Mouse (Mus musculus) gonadal fat pad, adult 2 months (tissue): ENCODE measurements around the gene Nkain4. TPM values are rescaled to one million over a fixed set of nuclear protein-coding genes. Genes with fewer than 3 reads are reported as not detected.

Source experiments
- DNase-seq: peaks from one replicate; pipeline ENCODE4 v3.0.0-alpha.2; 2012; ENCODE audit warnings: low read depth
- polyA plus RNA-seq: library from polyadenylated mRNA; depleted of rRNA; stranded (reverse); fragments of >200 nt; gene quantifications from 2 replicates; pipeline ENCODE4 v1.2.3, GENCODE M21; 2012; rRNA removed

The Nkain4 gene
- 28.8 and 29.0 TPM in 2 replicates for polyA plus RNA-seq

- DNase-seq, result no peak
These were observed at the start of gene Nkain4 for GRCm38 (mm10) chr2:180954061-180955047. Gene Nkain4 (minus strand): TSS chr2:180954699.

GRCm38 (mm10) chr2:180996905-180997304, 42.4 kb upstream of the Nkain4 start:
- no peak for DNase-seq

- no peak for DNase-seq
These were observed 41.9 kb upstream of the Nkain4 start for GRCm38 (mm10) chr2:180996436-180996835.

- DNase-seq, result no peak
These were observed 41.0 kb upstream of the Nkain4 start for GRCm38 (mm10) chr2:180995457-180995856.

- DNase-seq, result no peak
These were observed 39.9 kb upstream of the Nkain4 start for GRCm38 (mm10) chr2:180994360-180994759.

GRCm38 (mm10) chr2:180990347-180990746, 35.8 kb upstream of the Nkain4 start:
- no peak for DNase-seq

- DNase-seq, result no peak
These were observed 34.4 kb upstream of the Nkain4 start for GRCm38 (mm10) chr2:180988948-180989347.

- no peak for DNase-seq
These were observed 33.9 kb upstream of the Nkain4 start for GRCm38 (mm10) chr2:180988347-180988913.

GRCm38 (mm10) chr2:180987432-180988030, 33.0 kb upstream of the Nkain4 start:
- no peak for DNase-seq

- DNase-seq, result no peak
These were observed 32.5 kb upstream of the Nkain4 start for GRCm38 (mm10) chr2:180987001-180987400.

- no peak for DNase-seq
These were observed 31.9 kb upstream of the Nkain4 start, which contains the start of gene Col20a1 for GRCm38 (mm10) chr2:180986449-180986848. Gene Col20a1 (plus strand): TSS chr2:180986535.

- no peak for DNase-seq
These were observed 31.1 kb upstream of the Nkain4 start for GRCm38 (mm10) chr2:180985635-180986034.

GRCm38 (mm10) chr2:180981133-180981532, 26.6 kb upstream of the Nkain4 start:
- no peak for DNase-seq

- peak; percentile 49 for DNase-seq
These were observed 12.7 kb upstream of the Nkain4 start, which contains the start of gene Arfgap1 for GRCm38 (mm10) chr2:180967010-180967763. Gene Arfgap1 (plus strand): TSS chr2:180967225.

- DNase-seq, result no peak
These were observed 11.8 kb upstream of the Nkain4 start for GRCm38 (mm10) chr2:180966092-180966882.

GRCm38 (mm10) chr2:180963956-180964355, 9.5 kb upstream of the Nkain4 start:
- DNase-seq, result no peak

- no peak for DNase-seq
These were observed 8.3 kb upstream of the Nkain4 start for GRCm38 (mm10) chr2:180962616-180963308.

- DNase-seq, result no peak
These were observed 5.7 kb upstream of the Nkain4 start for GRCm38 (mm10) chr2:180960187-180960586.

GRCm38 (mm10) chr2:180959605-180960004, 5.1 kb upstream of the Nkain4 start:
- no peak for DNase-seq

GRCm38 (mm10) chr2:180953638-180954037, 861 bp downstream of the Nkain4 start:
- no peak for DNase-seq
